Comparison of ENCODE assay signal across 9 mouse cellular contexts in the genomic region with DNA sequence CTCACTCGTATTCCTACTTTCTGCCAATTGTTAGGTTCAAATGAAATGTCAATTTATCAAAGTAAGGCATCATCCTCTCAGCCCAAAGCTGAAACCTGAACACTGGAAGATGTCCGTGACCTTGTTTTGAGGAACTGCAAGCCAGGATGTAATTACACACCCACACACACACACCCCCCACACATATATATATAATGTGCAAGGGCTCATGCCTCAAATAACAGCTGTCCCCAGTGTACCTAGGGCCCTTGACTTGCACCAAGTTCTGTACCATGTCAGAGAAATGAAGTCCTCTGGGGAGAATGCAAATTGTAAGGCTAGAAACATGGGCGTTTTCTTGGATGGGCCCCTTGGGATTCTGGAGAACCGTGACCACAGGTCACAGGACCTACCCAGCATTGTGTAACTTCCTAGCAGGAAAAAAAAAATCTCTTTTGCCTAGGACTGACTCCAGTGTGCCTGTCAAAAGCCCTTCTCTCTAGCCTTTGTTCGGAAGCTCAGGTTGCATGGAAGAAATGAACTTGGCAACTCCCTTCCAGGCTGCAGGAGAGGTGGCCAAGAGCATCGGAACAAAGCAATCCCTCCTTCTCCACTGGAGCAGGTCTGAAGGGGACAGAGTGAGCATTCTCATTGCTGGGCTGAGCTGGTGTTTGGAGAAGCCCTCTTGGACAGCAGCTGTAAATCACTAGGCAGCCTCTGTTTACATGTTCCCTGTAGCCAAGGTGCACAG.
DNase-seq lines count a peak whose midpoint lies in the region; ATAC-seq lines count a peak whose summit lies in the region.
"Had no signal": no experiment of that assay in that cellular context is flagged by ENCODE, and none has a peak within 500 bp of the region (broad histone marks: within the 10 kb centered on the region; RNA-seq: fewer than 3 reads in every experiment).

No protein-coding gene starts in this region.

- WGBS in heart, embryonic 16.5 days: 59% methylated on average over 6 of the region's 6 CpGs
- 81% methylated on average over 6 of the region's 6 CpGs for WGBS in forebrain, embryonic 14.5 days

- H3K4me2 ChIP-seq in heart, embryonic 16.5 days (ENCODE audit: low read depth, low read length): no peak overlapping the region
- H3K4me2 ChIP-seq in forebrain, embryonic 14.5 days (ENCODE audit: low read length): no peak overlapping the region

- H3K4me1 ChIP-seq in heart, embryonic 16.5 days (ENCODE audit: control insufficient read depth, insufficient read depth, low read length): peaks cover 5% of the 10 kb centered on the region; the same call in 1 of the 2 replicates
- no peaks in the 10 kb centered on the region for H3K4me1 ChIP-seq in forebrain, embryonic 14.5 days (ENCODE audit: control insufficient read depth, insufficient read depth, low read length)

- DNase-seq in 3134 (ENCODE audit: extremely low read depth, insufficient read length, low spot score): peak; percentile 38
- DNase-seq in 3T3-L1 (ENCODE audit: low read depth, low spot score): peak; percentile 62
- peak; percentile 20 for DNase-seq in kidney, postnatal 10 days
- no peak for DNase-seq in forebrain, embryonic 14.5 days (ENCODE audit: low spot score)
- DNase-seq in frontal cortex, postnatal 25 days (ENCODE audit: low spot score in 2 of 2): no peak
- no peak for DNase-seq in frontal cortex, adult 2 months (ENCODE audit: extremely low spot score in 1 of 2, low spot score in 1 of 2)
- DNase-seq: cerebellum, adult 2 months; thymus, adult 2 months had no signal

- no peak overlapping the region for H3K4me3 ChIP-seq in heart, embryonic 16.5 days (ENCODE audit: low read length)
- no peak overlapping the region for H3K4me3 ChIP-seq in forebrain, embryonic 14.5 days (ENCODE audit: low read depth, low read length)

- no peak overlapping the region for H3K9ac ChIP-seq in heart, embryonic 16.5 days (ENCODE audit: low read length)
- H3K9ac ChIP-seq in forebrain, embryonic 14.5 days (ENCODE audit: low read length): no peak overlapping the region

- peak; percentile 45; the same call in 1 of the 2 replicates for ATAC-seq in heart, embryonic 16.5 days (replicated peaks; ENCODE audit: extremely low read depth, insufficient read depth, low FRiP score)
- ATAC-seq in forebrain, embryonic 14.5 days: no peak

- H3K9me3 ChIP-seq in heart, embryonic 16.5 days (replicated peaks; ENCODE audit: control insufficient read depth, low read length): no peaks in the 10 kb centered on the region
- no peaks in the 10 kb centered on the region for H3K9me3 ChIP-seq in forebrain, embryonic 14.5 days (replicated peaks; ENCODE audit: control insufficient read depth, low read length)

- no peaks in the 10 kb centered on the region for H3K27me3 ChIP-seq in heart, embryonic 16.5 days (ENCODE audit: control insufficient read depth, insufficient read depth, low read length)
- H3K27me3 ChIP-seq in forebrain, embryonic 14.5 days (replicated peaks; ENCODE audit: control insufficient read depth, insufficient read depth, low read length): no peaks in the 10 kb centered on the region

- peak overlapping the region; percentile 59 for H3K27ac ChIP-seq in heart, embryonic 16.5 days (ENCODE audit: low read length)
- H3K27ac ChIP-seq in forebrain, embryonic 14.5 days (ENCODE audit: low read depth, low read length): no peak overlapping the region

- H3K36me3 ChIP-seq in heart, embryonic 16.5 days (ENCODE audit: control insufficient read depth, insufficient read depth): no peaks in the 10 kb centered on the region
- no peaks in the 10 kb centered on the region for H3K36me3 ChIP-seq in forebrain, embryonic 14.5 days (ENCODE audit: control insufficient read depth, insufficient read depth, low read length)

Comparison
In these comparisons a context has a peak if more than half of its experiments do, and no peak if none do; other contexts are left out.
1. DNase-seq: peak in 3134 (single experiment), 3T3-L1 (single experiment) and kidney, postnatal 10 days (single experiment); none in forebrain, embryonic 14.5 days (single experiment), frontal cortex, postnatal 25 days (0 of 2) and frontal cortex, adult 2 months (0 of 2).